Mouse (Mus musculus): ENCODE measurements around the gene Bcl11b. TPM values are rescaled to one million over a fixed set of nuclear protein-coding genes. Genes with fewer than 3 reads are reported as not detected.

The Bcl11b gene
- polyA plus RNA-seq, 1 experiment, result not detected

DNA sequence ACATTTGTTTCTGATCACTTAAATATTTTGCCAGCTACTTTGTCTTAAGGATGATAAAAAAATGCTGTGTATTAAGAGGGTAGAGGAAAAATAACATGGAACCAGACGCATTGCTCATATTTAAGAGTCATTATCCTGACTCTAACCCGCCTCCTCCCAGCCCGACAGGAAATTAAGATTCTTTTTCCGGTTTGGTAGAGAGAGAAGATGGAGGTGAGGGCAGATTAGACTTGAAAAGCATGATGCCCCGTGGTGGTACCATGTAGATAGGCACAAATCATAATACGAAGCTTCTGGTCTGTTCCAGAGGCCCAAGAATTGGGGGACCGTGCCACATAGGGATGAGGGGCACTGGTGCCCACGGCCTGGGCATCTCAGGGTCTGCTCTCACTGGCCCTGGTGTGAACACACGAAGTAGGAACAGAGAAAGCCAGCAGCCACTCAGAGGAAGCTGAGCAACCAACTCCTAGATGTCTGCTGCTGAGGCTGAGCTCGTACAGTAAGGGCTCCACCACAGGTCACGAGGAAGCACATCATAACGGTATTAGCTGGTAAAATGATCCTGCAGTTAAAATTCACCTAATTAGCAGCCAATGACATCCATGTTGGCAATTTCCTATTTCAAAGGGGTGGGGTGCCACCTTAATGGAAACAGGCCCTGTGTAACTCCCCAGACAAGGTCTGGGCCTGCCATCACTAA lies 32.2 kb downstream of the Bcl11b start:
- no peak for TF ChIP-seq MYOG (IDR thresholded peaks at IDR 0.05; ENCODE audit: control insufficient read depth in 1 of 3, insufficient read depth in 1 of 3, insufficient read length in 2 of 3, low read depth in 2 of 3)
- TF ChIP-seq REST (IDR thresholded peaks at IDR 0.05; ENCODE audit: insufficient read depth, insufficient read length), result no peak
- no peak for TF ChIP-seq TCF3 (IDR thresholded peaks at IDR 0.05; ENCODE audit: insufficient read length, low read depth)
- no peak for TF ChIP-seq MAX (IDR thresholded peaks at IDR 0.05; ENCODE audit: low read depth)
- no peak for TF ChIP-seq POLR2A (IDR thresholded peaks at IDR 0.05; ENCODE audit: insufficient read length, low read depth)
- TF ChIP-seq USF1 (IDR thresholded peaks at IDR 0.05; ENCODE audit: low read depth), result no peak
- TF ChIP-seq SRF (IDR thresholded peaks at IDR 0.05; ENCODE audit: control insufficient read depth, insufficient read length, low read depth), result no peak
- TF ChIP-seq MYOD1 (IDR thresholded peaks at IDR 0.05; ENCODE audit: control insufficient read depth in 1 of 3, insufficient read length in 2 of 3, low read depth in 2 of 3), result no peak
- no peak for TF ChIP-seq CEBPB (IDR thresholded peaks at IDR 0.05; ENCODE audit: insufficient read depth, poor library complexity, severe bottlenecking)
- no peak for TF ChIP-seq TCF12 (IDR thresholded peaks at IDR 0.05; ENCODE audit: insufficient read depth, poor library complexity, severe bottlenecking)
- no peak for TF ChIP-seq E2F4 (IDR thresholded peaks at IDR 0.05; ENCODE audit: insufficient read depth)
- no peak for TF ChIP-seq POLR2AphosphoS2 (IDR thresholded peaks at IDR 0.05; ENCODE audit: insufficient read length, low read depth)
- Histone ChIP-seq H3K36me3 (ENCODE audit: control insufficient read depth, insufficient read depth) (no peaks in the 10 kb centered on the region), H3K79me2 (ENCODE audit: control insufficient read depth, insufficient read depth) (no peaks in the 10 kb centered on the region), H3K27me3 (ENCODE audit: control insufficient read depth, insufficient read depth, insufficient read length) (no peaks in the 10 kb centered on the region), H3K4me2 (ENCODE audit: low read depth) (no peak overlapping the region), H3K4me3 (no peak overlapping the region), H3ac (ENCODE audit: control insufficient read depth, insufficient read length) (no peak overlapping the region)

GRCm38 (mm10) chr12:107970637-107971036 lies 32.8 kb downstream of the Bcl11b start:
- Histone ChIP-seq H3K36me3 (ENCODE audit: control insufficient read depth, insufficient read depth) (no peaks in the 10 kb centered on the region), H3K79me2 (ENCODE audit: control insufficient read depth, insufficient read depth) (no peaks in the 10 kb centered on the region), H3K4me3 (no peak overlapping the region), H3K27me3 (ENCODE audit: control insufficient read depth, insufficient read depth, insufficient read length) (no peaks in the 10 kb centered on the region), H3K4me2 (ENCODE audit: low read depth) (no peak overlapping the region), H3ac (ENCODE audit: control insufficient read depth, insufficient read length) (no peak overlapping the region)
- TF ChIP-seq CEBPB (IDR thresholded peaks at IDR 0.05; ENCODE audit: insufficient read depth, poor library complexity, severe bottlenecking) (no peak), TCF12 (IDR thresholded peaks at IDR 0.05; ENCODE audit: insufficient read depth, poor library complexity, severe bottlenecking) (no peak), SRF (IDR thresholded peaks at IDR 0.05; ENCODE audit: control insufficient read depth, insufficient read length, low read depth) (no peak), REST (IDR thresholded peaks at IDR 0.05; ENCODE audit: insufficient read depth, insufficient read length) (no peak)

DNA sequence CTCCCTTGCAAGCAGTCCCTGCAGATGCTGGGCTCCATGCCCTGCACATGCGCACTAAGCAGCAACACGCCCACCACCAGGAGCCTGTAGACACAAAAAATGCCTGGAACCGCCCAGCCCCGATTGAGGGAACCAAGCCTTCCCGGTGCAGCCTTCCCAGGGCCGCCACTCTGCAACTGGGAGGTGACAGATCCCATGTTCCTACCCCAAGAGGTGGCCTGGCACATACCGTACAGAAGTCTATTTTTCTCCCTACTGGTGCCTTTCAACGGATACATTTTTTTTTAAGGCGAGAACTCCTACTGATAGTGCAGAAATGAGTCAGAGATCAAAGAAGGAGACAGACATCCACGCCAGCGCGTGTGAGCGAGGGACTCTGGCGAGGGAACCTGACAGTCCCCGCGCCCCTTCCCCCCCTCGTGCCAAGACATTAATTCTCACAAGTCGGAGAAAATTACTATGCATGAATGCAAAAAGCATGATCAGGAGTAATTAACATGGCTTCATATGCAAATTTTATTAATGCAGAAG lies 33.5 kb downstream of the Bcl11b start:
- H3K4me2 ChIP-seq (ENCODE audit: low read depth), result no peak overlapping the region
- no peaks in the 10 kb centered on the region for H3K27me3 ChIP-seq (ENCODE audit: control insufficient read depth, insufficient read depth, insufficient read length)
- no peaks in the 10 kb centered on the region for H3K36me3 ChIP-seq (ENCODE audit: control insufficient read depth, insufficient read depth)
- no peak overlapping the region for H3K4me3 ChIP-seq
- no peak for TF ChIP-seq REST (IDR thresholded peaks at IDR 0.05; ENCODE audit: insufficient read depth, insufficient read length)
- no peak for TF ChIP-seq E2F4 (IDR thresholded peaks at IDR 0.05; ENCODE audit: insufficient read depth)
- no peak for TF ChIP-seq MAX (IDR thresholded peaks at IDR 0.05; ENCODE audit: low read depth)
- TF ChIP-seq SRF (IDR thresholded peaks at IDR 0.05; ENCODE audit: control insufficient read depth, insufficient read length, low read depth), result no peak
- no peak for TF ChIP-seq MYOD1 (IDR thresholded peaks at IDR 0.05; ENCODE audit: control insufficient read depth in 1 of 3, insufficient read length in 2 of 3, low read depth in 2 of 3)
- no peak for TF ChIP-seq TCF3 (IDR thresholded peaks at IDR 0.05; ENCODE audit: insufficient read length, low read depth)
- TF ChIP-seq POLR2AphosphoS2 (IDR thresholded peaks at IDR 0.05; ENCODE audit: insufficient read length, low read depth), result no peak
- no peak for TF ChIP-seq MYOG (IDR thresholded peaks at IDR 0.05; ENCODE audit: control insufficient read depth in 1 of 3, insufficient read depth in 1 of 3, insufficient read length in 2 of 3, low read depth in 2 of 3)
- no peak for TF ChIP-seq USF1 (IDR thresholded peaks at IDR 0.05; ENCODE audit: low read depth)
- TF ChIP-seq CEBPB (IDR thresholded peaks at IDR 0.05; ENCODE audit: insufficient read depth, poor library complexity, severe bottlenecking), result no peak
- TF ChIP-seq POLR2A (IDR thresholded peaks at IDR 0.05; ENCODE audit: insufficient read length, low read depth), result no peak
- no peak for TF ChIP-seq TCF12 (IDR thresholded peaks at IDR 0.05; ENCODE audit: insufficient read depth, poor library complexity, severe bottlenecking)
- no peaks in the 10 kb centered on the region for H3K79me2 ChIP-seq (ENCODE audit: control insufficient read depth, insufficient read depth)
- no peak overlapping the region for H3ac ChIP-seq (ENCODE audit: control insufficient read depth, insufficient read length)

- TF ChIP-seq MYOG (IDR thresholded peaks at IDR 0.05; ENCODE audit: control insufficient read depth in 1 of 3, insufficient read depth in 1 of 3, insufficient read length in 2 of 3, low read depth in 2 of 3), result no peak
- TF ChIP-seq E2F4 (IDR thresholded peaks at IDR 0.05; ENCODE audit: insufficient read depth), result no peak
- no peak for TF ChIP-seq POLR2A (IDR thresholded peaks at IDR 0.05; ENCODE audit: insufficient read length, low read depth)
- no peak for TF ChIP-seq POLR2AphosphoS2 (IDR thresholded peaks at IDR 0.05; ENCODE audit: insufficient read length, low read depth)
- TF ChIP-seq TCF12 (IDR thresholded peaks at IDR 0.05; ENCODE audit: insufficient read depth, poor library complexity, severe bottlenecking), result no peak
- no peak for TF ChIP-seq TCF3 (IDR thresholded peaks at IDR 0.05; ENCODE audit: insufficient read length, low read depth)
- no peak for TF ChIP-seq USF1 (IDR thresholded peaks at IDR 0.05; ENCODE audit: low read depth)
- TF ChIP-seq MAX (IDR thresholded peaks at IDR 0.05; ENCODE audit: low read depth), result no peak
- TF ChIP-seq SRF (IDR thresholded peaks at IDR 0.05; ENCODE audit: control insufficient read depth, insufficient read length, low read depth), result no peak
- no peak for TF ChIP-seq CEBPB (IDR thresholded peaks at IDR 0.05; ENCODE audit: insufficient read depth, poor library complexity, severe bottlenecking)
- TF ChIP-seq MYOD1 (IDR thresholded peaks at IDR 0.05; ENCODE audit: control insufficient read depth in 1 of 3, insufficient read length in 2 of 3, low read depth in 2 of 3), result no peak
- no peak for TF ChIP-seq REST (IDR thresholded peaks at IDR 0.05; ENCODE audit: insufficient read depth, insufficient read length)
- Histone ChIP-seq H3K4me3 (no peak overlapping the region), H3K79me2 (ENCODE audit: control insufficient read depth, insufficient read depth) (no peaks in the 10 kb centered on the region), H3K36me3 (ENCODE audit: control insufficient read depth, insufficient read depth) (no peaks in the 10 kb centered on the region), H3K4me2 (ENCODE audit: low read depth) (no peak overlapping the region), H3ac (ENCODE audit: control insufficient read depth, insufficient read length) (no peak overlapping the region), H3K27me3 (ENCODE audit: control insufficient read depth, insufficient read depth, insufficient read length) (no peaks in the 10 kb centered on the region)
Observed at GRCm38 (mm10) chr12:107969126-107969525, 34.3 kb downstream of the Bcl11b start.

All from myocyte (in vitro differentiated cells).